In genomic region chr9:109059136-109059903, GRCm38 (mm10) we compare ENCODE assay signal across 8 mouse cellular contexts. TPM values are rescaled to one million over a fixed set of nuclear protein-coding genes. Genes with fewer than 3 reads are reported as not detected.
DNase-seq lines count a peak whose midpoint lies in the region; ATAC-seq and TF ChIP-seq lines count a peak whose summit lies in the region.

Gene Trex1, minus strand, starts transcription at chr9:109059734.

- no peak; the same call in 1 of the 2 replicates for TF ChIP-seq EP300 in CH12.LX (IDR thresholded peaks at IDR 0.05; ENCODE audit: low read length)

- dilution Hi-C loops in CH12.LX (cut with MboI; ENCODE audit: extremely low pct_ligation_motif_present, extremely low pct_unique_long_range_greater_than_20kb, low sequenced_read_pairs), result no loop called here

- peaks cover 35 to 56% of the 10 kb centered on the region in 2 experiments for H3K4me1 ChIP-seq in CH12.LX (ENCODE audit: control insufficient read depth in 1 of 2, insufficient read depth in 2 of 2)
- H3K4me1 ChIP-seq in forebrain, embryonic 11.5 days (replicated peaks; ENCODE audit: control insufficient read depth, insufficient read depth, low read length), result 0 out of 2 replicates have a peak, but pooled peaks cover 7% of the 10 kb centered on the region
- peaks cover 19% of the 10 kb centered on the region for H3K4me1 ChIP-seq in heart, embryonic 16.5 days (ENCODE audit: control insufficient read depth, insufficient read depth, low read length)
- peaks cover 43% of the 10 kb centered on the region for H3K4me1 ChIP-seq in liver, embryonic 15.5 days (replicated peaks)
- peaks cover 25% of the 10 kb centered on the region for H3K4me1 ChIP-seq in neural tube, embryonic 12.5 days
- H3K4me1 ChIP-seq in testis, adult 2 months (ENCODE audit: control insufficient read depth, insufficient read depth, low read length), result no peaks in the 10 kb centered on the region

- peak; percentile 53 for ATAC-seq in forebrain, embryonic 11.5 days (replicated peaks; ENCODE audit: low FRiP score)
- ATAC-seq in heart, embryonic 16.5 days (replicated peaks; ENCODE audit: extremely low read depth, insufficient read depth, low FRiP score), result peak; percentile 85
- peak; percentile 96 for ATAC-seq in liver, embryonic 15.5 days (ENCODE audit: insufficient read depth)
- peak; percentile 48 for ATAC-seq in neural tube, embryonic 12.5 days (ENCODE audit: low FRiP score, low read depth)

- peaks cover 33% of the 10 kb centered on the region for H3K79me2 ChIP-seq in CH12.LX (replicated peaks; ENCODE audit: control insufficient read depth, extremely low read depth, insufficient read depth, poor library complexity, severe bottlenecking)

- H3K27me3 ChIP-seq in CH12.LX (replicated peaks), result no peaks in the 10 kb centered on the region
- no peaks in the 10 kb centered on the region for H3K27me3 ChIP-seq in forebrain, embryonic 11.5 days (ENCODE audit: control insufficient read depth, insufficient read depth, low read length)
- H3K27me3 ChIP-seq in heart, embryonic 16.5 days (ENCODE audit: control insufficient read depth, insufficient read depth, low read length), result no peaks in the 10 kb centered on the region
- no peaks in the 10 kb centered on the region for H3K27me3 ChIP-seq in liver, embryonic 15.5 days
- H3K27me3 ChIP-seq in neural tube, embryonic 12.5 days (replicated peaks), result no peaks in the 10 kb centered on the region
- no peaks in the 10 kb centered on the region for H3K27me3 ChIP-seq in testis, adult 2 months (ENCODE audit: control insufficient read depth, insufficient read depth, low read length)

- no peaks in the 10 kb centered on the region for H3K9me3 ChIP-seq in CH12.LX (replicated peaks; ENCODE audit: low read length)
- H3K9me3 ChIP-seq in forebrain, embryonic 11.5 days (ENCODE audit: control insufficient read depth, low read length), result no peaks in the 10 kb centered on the region
- H3K9me3 ChIP-seq in heart, embryonic 16.5 days (replicated peaks; ENCODE audit: control insufficient read depth, low read length), result no peaks in the 10 kb centered on the region
- H3K9me3 ChIP-seq in liver, embryonic 15.5 days (replicated peaks), result no peaks in the 10 kb centered on the region
- no peaks in the 10 kb centered on the region for H3K9me3 ChIP-seq in neural tube, embryonic 12.5 days

- in situ Hi-C loops in CH12.LX (cut with MboI; ENCODE audit: low pct_ligation_motif_present, low pct_unique_long_range_greater_than_20kb, low sequenced_read_pairs), result no loop called here

- peak; percentile 88 for DNase-seq in CH12.LX (ENCODE audit: extremely low read depth)
- DNase-seq in c-Kit-positive CD71-negative TER-119-negative erythroid progenitor cells, embryonic 14.5 days (ENCODE audit: low read depth), result peak; percentile 73
- DNase-seq in forebrain, embryonic 11.5 days (ENCODE audit: low spot score), result peak; percentile 91
- peak; percentile 94 to 95 for DNase-seq in kidney, postnatal 36 days

- peak; percentile 95 for TF ChIP-seq POLR2A in CH12.LX (IDR thresholded peaks at IDR 0.05; ENCODE audit: low read depth, low read length)
- peak; percentile 70 for TF ChIP-seq POLR2A in testis, adult 2 months (IDR thresholded peaks at IDR 0.05; ENCODE audit: control insufficient read depth, low read depth, low read length)

- H3K9ac ChIP-seq in CH12.LX (ENCODE audit: insufficient read depth, low read depth), result peak within 1 kb of the TSS; percentile 37
- peak within 1 kb of the TSS; percentile 48; the same call in 1 of the 2 replicates for H3K9ac ChIP-seq in forebrain, embryonic 11.5 days (ENCODE audit: low read length)
- H3K9ac ChIP-seq in heart, embryonic 16.5 days (ENCODE audit: low read length), result peak within 1 kb of the TSS; percentile 76
- H3K9ac ChIP-seq in liver, embryonic 15.5 days, result peak within 1 kb of the TSS; percentile 58
- peak within 1 kb of the TSS; percentile 55 for H3K9ac ChIP-seq in neural tube, embryonic 12.5 days

- peaks cover 50 to 79% of the 10 kb centered on the region in 2 experiments for H3K36me3 ChIP-seq in CH12.LX (replicated peaks in 1 of 2; ENCODE audit: control insufficient read depth in 1 of 2, insufficient read depth in 1 of 2, low read length in 1 of 2)
- no peaks in the 10 kb centered on the region; the same call in 1 of the 2 replicates for H3K36me3 ChIP-seq in forebrain, embryonic 11.5 days (ENCODE audit: control insufficient read depth, insufficient read depth, low read length)
- H3K36me3 ChIP-seq in heart, embryonic 16.5 days (ENCODE audit: control insufficient read depth, insufficient read depth), result peaks cover 26% of the 10 kb centered on the region
- peaks cover 42% of the 10 kb centered on the region for H3K36me3 ChIP-seq in liver, embryonic 15.5 days (replicated peaks)
- H3K36me3 ChIP-seq in neural tube, embryonic 12.5 days, result peaks cover 65% of the 10 kb centered on the region
- no peaks in the 10 kb centered on the region for H3K36me3 ChIP-seq in testis, adult 2 months (ENCODE audit: control insufficient read depth, insufficient read depth, low read length)

- peak within 1 kb of the TSS; percentile 89 for H3K27ac ChIP-seq in CH12.LX (ENCODE audit: insufficient read depth, low read depth)
- peak within 1 kb of the TSS; percentile 37; the same call in 1 of the 2 replicates for H3K27ac ChIP-seq in forebrain, embryonic 11.5 days (ENCODE audit: low read depth, low read length)
- H3K27ac ChIP-seq in heart, embryonic 16.5 days (ENCODE audit: low read length), result peak within 1 kb of the TSS; percentile 90
- H3K27ac ChIP-seq in liver, embryonic 15.5 days (replicated peaks), result peak within 1 kb of the TSS; percentile 83
- peak within 1 kb of the TSS; percentile 50; the same call in 1 of the 2 replicates for H3K27ac ChIP-seq in neural tube, embryonic 12.5 days
- peak within 1 kb of the TSS; percentile 16; the same call in 1 of the 2 replicates for H3K27ac ChIP-seq in testis, adult 2 months (ENCODE audit: control insufficient read depth, insufficient read depth, low read depth, low read length)

- H3K4me2 ChIP-seq in CH12.LX (ENCODE audit: insufficient read depth, low read depth, poor library complexity, severe bottlenecking), result peak within 1 kb of the TSS; percentile 55
- peak within 1 kb of the TSS; percentile 19 for H3K4me2 ChIP-seq in forebrain, embryonic 11.5 days (ENCODE audit: low read depth, low read length, severe bottlenecking)
- peak within 1 kb of the TSS; percentile 79 for H3K4me2 ChIP-seq in heart, embryonic 16.5 days (ENCODE audit: low read depth, low read length)
- H3K4me2 ChIP-seq in liver, embryonic 15.5 days, result peak within 1 kb of the TSS; percentile 88
- peak within 1 kb of the TSS; percentile 56 for H3K4me2 ChIP-seq in neural tube, embryonic 12.5 days (replicated peaks)

- TF ChIP-seq CTCF in CH12.LX (conservative IDR thresholded peaks at IDR 0.05 in 1 of 2, IDR thresholded peaks at IDR 0.05 in 1 of 2; ENCODE audit: low read depth in 2 of 2, low read length in 2 of 2), result peak; percentile 84 to 97
- TF ChIP-seq CTCF in testis, adult 2 months (IDR thresholded peaks at IDR 0.05; ENCODE audit: control insufficient read depth, insufficient read depth, insufficient replicate concordance, low read depth, low read length), result peak; percentile 82

- peak within 1 kb of the TSS; percentile 35 to 53 (median 46) for H3K4me3 ChIP-seq in CH12.LX (replicated peaks in 1 of 3; ENCODE audit: low read depth in 2 of 3, low read length in 2 of 3, poor library complexity in 1 of 3)
- no peak within 1 kb of the TSS for H3K4me3 ChIP-seq in forebrain, embryonic 11.5 days (ENCODE audit: low read depth, low read length)
- peak within 1 kb of the TSS; percentile 57 for H3K4me3 ChIP-seq in heart, embryonic 16.5 days (ENCODE audit: low read length)
- peak within 1 kb of the TSS; percentile 59 for H3K4me3 ChIP-seq in liver, embryonic 15.5 days (replicated peaks)
- peak within 1 kb of the TSS; percentile 27; the same call in 1 of the 2 replicates for H3K4me3 ChIP-seq in neural tube, embryonic 12.5 days
- H3K4me3 ChIP-seq in testis, adult 2 months (ENCODE audit: control insufficient read depth, low read depth, low read length), result peak within 1 kb of the TSS; percentile 25

- 31% methylated on average over 15 of the region's 15 CpGs for WGBS in forebrain, embryonic 11.5 days
- 9% methylated on average over 15 of the region's 15 CpGs for WGBS in heart, embryonic 16.5 days
- WGBS in liver, embryonic 15.5 days (ENCODE audit: insufficient replicate concordance), result 5% methylated on average over 15 of the region's 15 CpGs
- 31% methylated on average over 15 of the region's 15 CpGs for WGBS in neural tube, embryonic 12.5 days

- TF ChIP-seq RAD21 in CH12.LX (IDR thresholded peaks at IDR 0.05; ENCODE audit: low read depth, low read length), result peak; percentile 87

TF ChIP-seq in CH12.LX, 34 proteins besides CTCF, POLR2A, EP300 and RAD21 (continues in another document):
- peak; percentile 81; the same call in 1 of the 2 replicates for TF ChIP-seq MAX (IDR thresholded peaks at IDR 0.05; ENCODE audit: low read length)
- peak; percentile 97 for TF ChIP-seq SMC3 (IDR thresholded peaks at IDR 0.05; ENCODE audit: low read depth, low read length)
- 0 out of 2 replicates have a peak, but pooled peaks have one; percentile 29 for TF ChIP-seq UBTF (IDR thresholded peaks at IDR 0.05; ENCODE audit: low read depth, low read length)
- no peak for TF ChIP-seq E2F4 (IDR thresholded peaks at IDR 0.05; ENCODE audit: insufficient replicate concordance, low read depth, low read length)
- 0 out of 2 replicates have a peak, but pooled peaks have one; percentile 2 for TF ChIP-seq NRF1 (IDR thresholded peaks at IDR 0.05; ENCODE audit: low read depth, low read length)
- peak; percentile 84 for TF ChIP-seq TBP (conservative IDR thresholded peaks at IDR 0.05; ENCODE audit: low read depth, low read length)
- peak; percentile 55 for TF ChIP-seq HCFC1 (IDR thresholded peaks at IDR 0.05; ENCODE audit: low read depth, low read length)
- peak; percentile 65 for TF ChIP-seq MEF2A (IDR thresholded peaks at IDR 0.05; ENCODE audit: borderline replicate concordance, low read depth, low read length)
- peak; percentile 68; the same call in 1 of the 2 replicates for TF ChIP-seq CHD1 (IDR thresholded peaks at IDR 0.05; ENCODE audit: low read depth, low read length)
- peak; percentile 95 for TF ChIP-seq MAZ (IDR thresholded peaks at IDR 0.05; ENCODE audit: low read depth, low read length)
- no peak for TF ChIP-seq USF2 (conservative IDR thresholded peaks at IDR 0.05; ENCODE audit: low read depth, low read length)
- no peak for TF ChIP-seq JUND (conservative IDR thresholded peaks at IDR 0.05; ENCODE audit: low read depth, low read length)

RNA-seq across cellular contexts. Expression of gene Trex1, which starts in this region (rescaled TPM):
- total RNA-seq in CH12.LX (2012; rRNA removed) (20.8 and 31.5 TPM in 2 replicates), CH12.LX (2014; rRNA removed) (20.1 and 21.1 TPM in 2 replicates)
- 15.8 and 22.9 TPM in 2 replicates for polyA plus RNA-seq in CH12.LX (2012; ENCODE audit: insufficient read length, low read depth)
- 5.9 and 8.2 TPM in 2 replicates for polyA plus RNA-seq in forebrain, embryonic 11.5 days (2014; fragmentation: Nextera tagmentation; extraction: Ambion mirVana)
- polyA plus RNA-seq in heart, embryonic 16.5 days (2015; fragmentation: Nextera tagmentation; extraction: Ambion mirVana), result 12.5 and 14.5 TPM in 2 replicates
- 8.6 and 9.8 TPM in 2 replicates for polyA plus RNA-seq in liver, embryonic 15.5 days (2015; fragmentation: Nextera tagmentation; extraction: Ambion mirVana)
- polyA plus RNA-seq in neural tube, embryonic 12.5 days (2016; fragmentation: Nextera tagmentation; extraction: Ambion mirVana), result 8.9 and 10.6 TPM in 2 replicates
- polyA plus RNA-seq in testis, adult 2 months (2012; rRNA removed), result 5.0 and 6.3 TPM in 2 replicates

Comparison
In these comparisons a context has a peak if more than half of its experiments do, and no peak if none do; other contexts are left out.
1. H3K27ac ChIP-seq: peak in every context shown above with its lines; median percentile 90 in heart, embryonic 16.5 days; 89 in CH12.LX; 83 in liver, embryonic 15.5 days; 50 in neural tube, embryonic 12.5 days; 37 in forebrain, embryonic 11.5 days; 16 in testis, adult 2 months.
2. H3K4me2 ChIP-seq: peak in every context shown above with its lines; median percentile 88 in liver, embryonic 15.5 days; 79 in heart, embryonic 16.5 days; 56 in neural tube, embryonic 12.5 days; 55 in CH12.LX; 19 in forebrain, embryonic 11.5 days.